Mouse (Mus musculus) left cerebral cortex, postnatal 4 days (tissue): ENCODE measurements around the gene Gls. TPM values are rescaled to one million over a fixed set of nuclear protein-coding genes. Genes with fewer than 3 reads are reported as not detected.

Experiments
- DNase-seq: peaks from one replicate; pipeline ENCODE4 v3.0.0-alpha.2; 2022
- intact Hi-C: fragments of 180-260 bp; cut with DNase I; formaldehyde crosslinking; loops from one replicate; pipeline ENCODE4 v1.15.1; 2025
- total RNA-seq, 2 experiments: library from RNA; stranded (reverse); gene quantifications; 2 replicates each; pipeline ENCODE4 v1.2.3; 2021

Gene Gls
- total RNA-seq, 2 experiments from 2014 or later, result 264 to 265 TPM

- intact Hi-C loops, result no loop called here
Observed at GRCm38 (mm10) chr1:52161151-52161550, 71.9 kb downstream of the Gls start.

GRCm38 (mm10) chr1:52158490-52159381 lies 74.3 kb downstream of the Gls start:
- intact Hi-C loops, result no loop called here
- DNase-seq, result no peak

More at GRCm38 (mm10) chr1:52161151-52161550, 71.9 kb downstream of the Gls start:
- DNase-seq, result no peak

GRCm38 (mm10) chr1:52158040-52158439 lies 75.0 kb downstream of the Gls start:
- no peak for DNase-seq
- intact Hi-C loops, result no loop called here

- DNase-seq, result no peak
- intact Hi-C loops, result no loop called here
Observed at GRCm38 (mm10) chr1:52156351-52156750, 76.7 kb downstream of the Gls start.

- no peak for DNase-seq
- intact Hi-C loops, result no loop called here
Observed at GRCm38 (mm10) chr1:52154890-52155289, 78.1 kb downstream of the Gls start.

- no peak for DNase-seq
- intact Hi-C loops, result no loop called here
Observed at GRCm38 (mm10) chr1:52152936-52153335, 80.1 kb downstream of the Gls start.

- no peak for DNase-seq
- intact Hi-C loops, result no loop called here
Observed at GRCm38 (mm10) chr1:52152369-52152768, 80.7 kb downstream of the Gls start.

GRCm38 (mm10) chr1:52151166-52151565 lies 81.9 kb downstream of the Gls start:
- intact Hi-C loops, result no loop called here

GRCm38 (mm10) chr1:52150676-52151075 lies 82.4 kb downstream of the Gls start:
- intact Hi-C loops, result no loop called here
- DNase-seq, result peak; percentile 8

More at GRCm38 (mm10) chr1:52151166-52151565, 81.9 kb downstream of the Gls start:
- DNase-seq, result no peak

- DNase-seq, result peak; percentile 80
- intact Hi-C loops, result loop anchor here (10.0 kb wide), 1 partner anchor 125 kb away; no protein-coding TSS in a partner anchor
Observed at GRCm38 (mm10) chr1:52149934-52150346, 83.1 kb downstream of the Gls start.

- no peak for DNase-seq
- intact Hi-C loops, result loop anchor here (10.0 kb wide), 1 partner anchor 126 kb away; no protein-coding TSS in a partner anchor
Observed at GRCm38 (mm10) chr1:52148696-52149095, 84.3 kb downstream of the Gls start.

- DNase-seq, result no peak
- intact Hi-C loops, result loop anchor here (10.0 kb wide), 1 partner anchor 127 kb away; no protein-coding TSS in a partner anchor
Observed at GRCm38 (mm10) chr1:52148178-52148577, 84.9 kb downstream of the Gls start.

- intact Hi-C loops, result loop anchor here (10.0 kb wide), 1 partner anchor 127 kb away; no protein-coding TSS in a partner anchor
- DNase-seq, result no peak
Observed at GRCm38 (mm10) chr1:52147431-52147830, 85.6 kb downstream of the Gls start.

GRCm38 (mm10) chr1:52146214-52146970 lies 86.6 kb downstream of the Gls start:
- intact Hi-C loops, result loop anchor here (10.0 kb wide), 1 partner anchor 128 kb away; no protein-coding TSS in a partner anchor
- peak; percentile 64 for DNase-seq

- intact Hi-C loops, result loop anchor here (10.0 kb wide), 1 partner anchor 130 kb away; no protein-coding TSS in a partner anchor
- DNase-seq, result no peak
Observed at GRCm38 (mm10) chr1:52144907-52145306, 88.1 kb downstream of the Gls start.

- intact Hi-C loops, result loop anchor here (10.0 kb wide), 1 partner anchor 131 kb away; no protein-coding TSS in a partner anchor
- DNase-seq, result no peak
Observed at GRCm38 (mm10) chr1:52143596-52144156, 89.4 kb downstream of the Gls start.

GRCm38 (mm10) chr1:52143191-52143590 lies 89.8 kb downstream of the Gls start:
- no peak for DNase-seq
- intact Hi-C loops, result loop anchor here (10.0 kb wide), 1 partner anchor 132 kb away; no protein-coding TSS in a partner anchor

- intact Hi-C loops, result loop anchor here (10.0 kb wide), 1 partner anchor 133 kb away; no protein-coding TSS in a partner anchor
Observed at GRCm38 (mm10) chr1:52142117-52142516, 90.9 kb downstream of the Gls start.

GRCm38 (mm10) chr1:52141482-52141881 lies 91.5 kb downstream of the Gls start:
- DNase-seq, result no peak
- intact Hi-C loops, result loop anchor here (10.0 kb wide), 1 partner anchor 133 kb away; no protein-coding TSS in a partner anchor

More at GRCm38 (mm10) chr1:52142117-52142516, 90.9 kb downstream of the Gls start:
- DNase-seq, result no peak

GRCm38 (mm10) chr1:52140534-52140933 lies 92.5 kb downstream of the Gls start:
- intact Hi-C loops, result loop anchor here (10.0 kb wide), 1 partner anchor 134 kb away; no protein-coding TSS in a partner anchor
- no peak for DNase-seq
